Comparison of ENCODE assay signal across 21 mouse cellular contexts in genomic region chr7:98493307-98493706, GRCm38 (mm10). TPM values are rescaled to one million over a fixed set of nuclear protein-coding genes. Genes with fewer than 3 reads are reported as not detected.
DNase-seq lines count a peak whose midpoint lies in the region; ATAC-seq and TF ChIP-seq lines count a peak whose summit lies in the region.
"Had no signal": no experiment of that assay in that cellular context is flagged by ENCODE, and none has a peak within 500 bp of the region (broad histone marks: within the 10 kb centered on the region; RNA-seq: fewer than 3 reads in every experiment).

No protein-coding gene starts in this region.

- no peak for TF ChIP-seq EP300 in heart, adult 2 months (IDR thresholded peaks at IDR 0.05; ENCODE audit: insufficient read depth, low read depth, low read length)
- no peak for TF ChIP-seq EP300 in liver, postnatal 0 days (IDR thresholded peaks at IDR 0.05; ENCODE audit: low read depth)

- TF ChIP-seq POLR2A in heart, adult 2 months (IDR thresholded peaks at IDR 0.05; ENCODE audit: insufficient read depth, low read depth, low read length), result 0 out of 2 replicates have a peak, but pooled peaks have one; percentile 33
- TF ChIP-seq POLR2A in liver, adult 2 months (IDR thresholded peaks at IDR 0.05; ENCODE audit: extremely low read depth, insufficient read depth, low read length), result no peak

- H3K4me1 ChIP-seq in heart, adult 2 months (ENCODE audit: control insufficient read depth, insufficient read depth, low read length), result peaks cover 8% of the 10 kb centered on the region
- peaks cover 23% of the 10 kb centered on the region for H3K4me1 ChIP-seq in heart, embryonic 11.5 days (ENCODE audit: control insufficient read depth, insufficient read depth, low read length)
- 0 out of 2 replicates have a peak, but pooled peaks cover 4% of the 10 kb centered on the region for H3K4me1 ChIP-seq in liver, adult 2 months (ENCODE audit: control insufficient read depth, insufficient read depth, low read length)
- H3K4me1 ChIP-seq in kidney, postnatal 0 days (replicated peaks; ENCODE audit: insufficient read depth, low read length), result peaks cover 29% of the 10 kb centered on the region
- H3K4me1 ChIP-seq in liver, postnatal 0 days (ENCODE audit: insufficient read depth), result peaks cover 26% of the 10 kb centered on the region

- WGBS in heart, adult 2 months, result 36% methylated on average over 2 of the region's 2 CpGs
- 50% methylated on average over 2 of the region's 2 CpGs for WGBS in heart, embryonic 11.5 days (ENCODE audit: insufficient replicate concordance)
- 71% methylated on average over 2 of the region's 2 CpGs for WGBS in liver, adult 2 months
- 29% methylated on average over 2 of the region's 2 CpGs for WGBS in kidney, postnatal 0 days
- WGBS in liver, postnatal 0 days (ENCODE audit: insufficient replicate concordance), result 48% methylated on average over 2 of the region's 2 CpGs

- H3K9ac ChIP-seq in heart, adult 2 months (ENCODE audit: low read depth, low read length), result no peak overlapping the region
- no peak overlapping the region for H3K9ac ChIP-seq in heart, embryonic 11.5 days (ENCODE audit: low read depth, low read length)
- H3K9ac ChIP-seq in liver, adult 2 months (ENCODE audit: low read depth, low read length), result no peak overlapping the region
- no peak overlapping the region for H3K9ac ChIP-seq in kidney, postnatal 0 days (ENCODE audit: low read depth, low read length)
- no peak overlapping the region for H3K9ac ChIP-seq in liver, postnatal 0 days (replicated peaks)
- H3K9ac ChIP-seq: forebrain, postnatal 0 days; lung, embryonic 15.5 days; midbrain, embryonic 12.5 days had no signal

- H3K4me3 ChIP-seq in heart, adult 2 months, result peak overlapping the region; percentile 90; the same call in 1 of the 2 replicates
- H3K4me3 ChIP-seq in heart, embryonic 11.5 days (ENCODE audit: low read depth, low read length), result no peak overlapping the region
- peak overlapping the region; percentile 64 for H3K4me3 ChIP-seq in liver, adult 2 months (ENCODE audit: insufficient read depth, low read depth, low read length)
- no peak overlapping the region for H3K4me3 ChIP-seq in kidney, postnatal 0 days (replicated peaks; ENCODE audit: low read depth, low read length)
- H3K4me3 ChIP-seq in liver, postnatal 0 days (ENCODE audit: low read depth, low read length), result no peak overlapping the region
- H3K4me3 ChIP-seq: erythroblast, embryonic 14.5 days; hindbrain, embryonic 10.5 days; lung, embryonic 15.5 days; midbrain, embryonic 12.5 days had no signal

- H3K36me3 ChIP-seq in heart, adult 2 months (ENCODE audit: control insufficient read depth, insufficient read depth, low read length), result no peaks in the 10 kb centered on the region
- no peaks in the 10 kb centered on the region for H3K36me3 ChIP-seq in heart, embryonic 11.5 days (ENCODE audit: control insufficient read depth, insufficient read depth, low read length)
- H3K36me3 ChIP-seq in liver, adult 2 months (ENCODE audit: control insufficient read depth, insufficient read depth, low read length), result no peaks in the 10 kb centered on the region
- no peaks in the 10 kb centered on the region for H3K36me3 ChIP-seq in kidney, postnatal 0 days (ENCODE audit: insufficient read depth, low read length)
- H3K36me3 ChIP-seq in liver, postnatal 0 days (replicated peaks; ENCODE audit: insufficient read depth, low read length), result no peaks in the 10 kb centered on the region
- H3K36me3 ChIP-seq: hindbrain, embryonic 10.5 days; lung, embryonic 15.5 days; midbrain, embryonic 12.5 days had no signal

- H3K27ac ChIP-seq in heart, adult 2 months, result peak overlapping the region; percentile 70
- H3K27ac ChIP-seq in heart, embryonic 11.5 days (ENCODE audit: low read depth, low read length), result no peak overlapping the region
- peak overlapping the region; percentile 59 for H3K27ac ChIP-seq in liver, adult 2 months (replicated peaks; ENCODE audit: insufficient read depth, low read depth, low read length)
- no peak overlapping the region for H3K27ac ChIP-seq in kidney, postnatal 0 days
- no peak overlapping the region for H3K27ac ChIP-seq in liver, postnatal 0 days (ENCODE audit: low read depth)
- H3K27ac ChIP-seq: midbrain, embryonic 12.5 days had no signal

- H3K27me3 ChIP-seq in heart, adult 2 months (ENCODE audit: control insufficient read depth, insufficient read depth, low read length), result no peaks in the 10 kb centered on the region
- peaks cover 4% of the 10 kb centered on the region; the same call in 1 of the 2 replicates for H3K27me3 ChIP-seq in heart, embryonic 11.5 days (ENCODE audit: control insufficient read depth, insufficient read depth, low read length)
- H3K27me3 ChIP-seq in liver, adult 2 months (ENCODE audit: control insufficient read depth, insufficient read depth, low read length), result peaks cover 3% of the 10 kb centered on the region; the same call in 1 of the 2 replicates
- no peaks in the 10 kb centered on the region for H3K27me3 ChIP-seq in kidney, postnatal 0 days (ENCODE audit: insufficient read depth, low read length)
- peaks cover 26% of the 10 kb centered on the region for H3K27me3 ChIP-seq in liver, postnatal 0 days (ENCODE audit: insufficient read depth, low read length)

- intact Hi-C loops in heart, adult 2 months (cut with DNase I), result loop anchor here (2.0 kb wide), 1 partner anchor 29 kb away; no protein-coding TSS in a partner anchor

- no peak for ATAC-seq in heart, embryonic 11.5 days (replicated peaks; ENCODE audit: insufficient number of reproducible peaks, low FRiP score, low TSS enrichment)
- ATAC-seq in kidney, postnatal 0 days (replicated peaks; ENCODE audit: low FRiP score, low read depth), result no peak
- no peak for ATAC-seq in liver, postnatal 0 days
- ATAC-seq: forebrain, postnatal 0 days had no signal

- TF ChIP-seq CTCF in heart, adult 2 months (IDR thresholded peaks at IDR 0.05), result no peak
- TF ChIP-seq CTCF in liver, adult 2 months (IDR thresholded peaks at IDR 0.05; ENCODE audit: low read depth, low read length), result no peak
- TF ChIP-seq CTCF in kidney, postnatal 0 days (IDR thresholded peaks at IDR 0.05; ENCODE audit: low read depth), result no peak
- no peak for TF ChIP-seq CTCF in liver, postnatal 0 days (IDR thresholded peaks at IDR 0.05; ENCODE audit: low read depth)

- no peaks in the 10 kb centered on the region for H3K9me3 ChIP-seq in heart, embryonic 11.5 days (replicated peaks; ENCODE audit: control insufficient read depth, low read length)
- H3K9me3 ChIP-seq in kidney, postnatal 0 days (replicated peaks; ENCODE audit: low read length), result no peaks in the 10 kb centered on the region
- no peaks in the 10 kb centered on the region for H3K9me3 ChIP-seq in liver, postnatal 0 days (ENCODE audit: low read length)
- H3K9me3 ChIP-seq: hindbrain, embryonic 10.5 days; lung, embryonic 15.5 days; midbrain, embryonic 12.5 days had no signal

- peak; percentile 59 to 61 for DNase-seq in heart, adult 2 months
- no peak for DNase-seq in liver, adult 2 months (ENCODE audit: extremely low read depth, low read depth, low spot score)
- DNase-seq in liver, result no peak
- no peak for DNase-seq in kidney, postnatal 0 days (ENCODE audit: low spot score)
- DNase-seq in liver, postnatal 0 days, result no peak
- no peak for DNase-seq in right cerebral cortex, postnatal 25 days
- DNase-seq in cerebellum, adult 8-10 months, result no peak
- DNase-seq: cerebellum, postnatal 10 days; forebrain, postnatal 0 days; gastrocnemius, postnatal 36 days; right cerebral cortex, postnatal 4 days had no signal

- H3K4me2 ChIP-seq in heart, embryonic 11.5 days, result no peak overlapping the region
- H3K4me2 ChIP-seq in kidney, postnatal 0 days (ENCODE audit: low read length), result peak overlapping the region; percentile 12; the same call in 1 of the 2 replicates
- peak overlapping the region; percentile 70 for H3K4me2 ChIP-seq in liver, postnatal 0 days (ENCODE audit: low read depth, low read length)
- H3K4me2 ChIP-seq: lung, embryonic 15.5 days; midbrain, embryonic 12.5 days had no signal

- H3K79me2 ChIP-seq in heart, adult 2 months (replicated peaks; ENCODE audit: control insufficient read depth, insufficient read depth, low read length), result no peaks in the 10 kb centered on the region; the same call in 1 of the 2 replicates
- H3K79me2 ChIP-seq in liver, adult 2 months (ENCODE audit: control insufficient read depth, insufficient read depth, low read length), result peaks cover 5% of the 10 kb centered on the region; the same call in 1 of the 2 replicates

RNA-seq across cellular contexts. Expression of gene Lrrc32, which starts 4.2 kb away (rescaled TPM):
- 10 to 100 TPM; 13.6 to 13.7 TPM for total RNA-seq in heart, adult 2 months (2021)
- polyA plus RNA-seq in heart, adult 2 months (2012; rRNA removed), result 14.5 and 21.9 TPM in 2 replicates
- polyA plus RNA-seq in heart, embryonic 11.5 days (2014; fragmentation: Nextera tagmentation; extraction: Ambion mirVana), result 3.9 and 6.4 TPM in 2 replicates
- 1.5 and 4.9 TPM in 2 replicates for total RNA-seq in liver, adult 2 months (2014; rRNA removed)
- 5.2 and 7.5 TPM in 2 replicates for polyA plus RNA-seq in liver, adult 2 months (2012; rRNA removed)
- polyA plus RNA-seq in kidney, postnatal 0 days (2015; fragmentation: Nextera tagmentation; extraction: Ambion mirVana), result 13.8 and 15.1 TPM in 2 replicates
- polyA plus RNA-seq in liver, postnatal 0 days (2015; fragmentation: Nextera tagmentation; extraction: Ambion mirVana), result 6.1 and 6.2 TPM in 2 replicates

RNA-seq across cellular contexts. Expression of gene Gucy2d, which starts 53.1 kb away (rescaled TPM):
- total RNA-seq in heart, adult 2 months (2021), result under 1 TPM in 1 of 2 experiments, not detected in 1; 0.21 TPM
- 0.20 TPM in 1 of 2 replicates, not detected in the other for polyA plus RNA-seq in heart, adult 2 months (2012; rRNA removed)
- 0.10 TPM in 1 of 2 replicates, not detected in the other for polyA plus RNA-seq in heart, embryonic 11.5 days (2014; fragmentation: Nextera tagmentation; extraction: Ambion mirVana)
- not detected in 2 replicates for total RNA-seq in liver, adult 2 months (2014; rRNA removed)
- polyA plus RNA-seq in liver, adult 2 months (2012; rRNA removed), result not detected in 2 replicates
- not detected in 2 replicates for polyA plus RNA-seq in kidney, postnatal 0 days (2015; fragmentation: Nextera tagmentation; extraction: Ambion mirVana)
- not detected in 2 replicates for polyA plus RNA-seq in liver, postnatal 0 days (2015; fragmentation: Nextera tagmentation; extraction: Ambion mirVana)
- total RNA-seq: forebrain, postnatal 0 days; layer of hippocampus, postnatal 14 days had no signal
- polyA plus RNA-seq: activated CD4-positive, CD25-positive, alpha-beta regulatory T cell, adult 4 months; erythroblast, embryonic 14.5 days; forebrain, postnatal 0 days; hindbrain, embryonic 10.5 days; intestine, embryonic 14.5 days; lung, embryonic 15.5 days; midbrain, embryonic 12.5 days; stomach, embryonic 14.5 days; thymus, postnatal 0 days had no signal

Comparison
In these comparisons a context has a peak if more than half of its experiments do, and no peak if none do; other contexts are left out.
1. H3K27ac ChIP-seq: peak in heart, adult 2 months (single experiment) and liver, adult 2 months (single experiment); none in heart, embryonic 11.5 days (single experiment), kidney, postnatal 0 days (single experiment) and liver, postnatal 0 days (single experiment).
2. H3K4me3 ChIP-seq: peak in heart, adult 2 months (single experiment) and liver, adult 2 months (single experiment); none in heart, embryonic 11.5 days (single experiment), kidney, postnatal 0 days (single experiment) and liver, postnatal 0 days (single experiment).
3. DNase-seq: peak in heart, adult 2 months (2 of 2); none in liver, adult 2 months (single experiment), liver (single experiment), kidney, postnatal 0 days (single experiment), liver, postnatal 0 days (single experiment), right cerebral cortex, postnatal 25 days (single experiment) and cerebellum, adult 8-10 months (single experiment).